Mouse (Mus musculus): Measurements from ENCODE around the gene Fry. TPM values are rescaled to one million over a fixed set of nuclear protein-coding genes. Genes with fewer than 3 reads are reported as not detected.
A peak's percentile ranks its signal among the peaks of the same experiment; 100 is the strongest.

The Fry gene
- polyA plus RNA-seq, 1 experiment from 2014 or later = 3.2 TPM

- DNase-seq (no peak), ATAC-seq (peak; percentile 38; the same call in 1 of the 2 replicates)
- 6% methylated on average over 11 of the region's 11 CpGs for WGBS (ENCODE audit: insufficient replicate concordance)
- Histone ChIP-seq H3K9me3 (ENCODE audit: low read length) (no peaks in the 10 kb centered on the region), H3K9ac (replicated peaks) (peak overlapping the region; percentile 82), H3K4me1 (ENCODE audit: insufficient read depth) (peaks cover 7% of the 10 kb centered on the region; the same call in 1 of the 2 replicates), H3K36me3 (replicated peaks; ENCODE audit: insufficient read depth, low read length) (no peaks in the 10 kb centered on the region), H3K27me3 (ENCODE audit: insufficient read depth, low read length) (no peaks in the 10 kb centered on the region), H3K4me2 (ENCODE audit: low read depth, low read length) (peak overlapping the region; percentile 81), H3K27ac (ENCODE audit: low read depth) (peak overlapping the region; percentile 75), H3K4me3 (ENCODE audit: low read depth, low read length) (peak overlapping the region; percentile 78)
- no peak for TF ChIP-seq EP300 (IDR thresholded peaks at IDR 0.05; ENCODE audit: low read depth)
- no peak for TF ChIP-seq CTCF (IDR thresholded peaks at IDR 0.05; ENCODE audit: low read depth)
Measured at GRCm38 (mm10) chr5:150522867-150523234, 404.4 kb downstream of the Fry start.

GRCm38 (mm10) chr5:150525239-150525638 is 406.8 kb downstream of the Fry start:
- H3K27me3 ChIP-seq (ENCODE audit: insufficient read depth, low read length) = no peaks in the 10 kb centered on the region
- no peak overlapping the region for H3K4me2 ChIP-seq (ENCODE audit: low read depth, low read length)
- no peaks in the 10 kb centered on the region for H3K9me3 ChIP-seq (ENCODE audit: low read length)
- 0 out of 2 replicates have a peak, but pooled peaks cover 3% of the 10 kb centered on the region for H3K36me3 ChIP-seq (replicated peaks; ENCODE audit: insufficient read depth, low read length)
- H3K9ac ChIP-seq (replicated peaks) = no peak overlapping the region
- DNase-seq = no peak
- H3K4me3 ChIP-seq (ENCODE audit: low read depth, low read length) = no peak overlapping the region
- H3K27ac ChIP-seq (ENCODE audit: low read depth) = no peak overlapping the region
- ATAC-seq = no peak
- TF ChIP-seq EP300 (IDR thresholded peaks at IDR 0.05; ENCODE audit: low read depth) = no peak
- TF ChIP-seq CTCF (IDR thresholded peaks at IDR 0.05; ENCODE audit: low read depth) = peak; percentile 25; the same call in 1 of the 2 replicates
- H3K4me1 ChIP-seq (ENCODE audit: insufficient read depth) = peaks cover 7% of the 10 kb centered on the region; the same call in 1 of the 2 replicates
- WGBS (ENCODE audit: insufficient replicate concordance) = 73% methylated on average over 2 of the region's 2 CpGs

- no peaks in the 10 kb centered on the region for H3K27me3 ChIP-seq (ENCODE audit: insufficient read depth, low read length)
- no peak for DNase-seq
- peaks cover 30% of the 10 kb centered on the region for H3K36me3 ChIP-seq (replicated peaks; ENCODE audit: insufficient read depth, low read length)
- no peak overlapping the region for H3K4me3 ChIP-seq (ENCODE audit: low read depth, low read length)
- no peak for ATAC-seq
- H3K4me1 ChIP-seq (ENCODE audit: insufficient read depth) = no peaks in the 10 kb centered on the region
- no peak overlapping the region for H3K27ac ChIP-seq (ENCODE audit: low read depth)
- no peak overlapping the region for H3K4me2 ChIP-seq (ENCODE audit: low read depth, low read length)
- H3K9ac ChIP-seq (replicated peaks) = no peak overlapping the region
- TF ChIP-seq EP300 (IDR thresholded peaks at IDR 0.05; ENCODE audit: low read depth) (no peak), CTCF (IDR thresholded peaks at IDR 0.05; ENCODE audit: low read depth) (no peak)
- 95% methylated on average over 1 of the region's 1 CpGs for WGBS (ENCODE audit: insufficient replicate concordance)
- H3K9me3 ChIP-seq (ENCODE audit: low read length) = no peaks in the 10 kb centered on the region; the same call in 1 of the 2 replicates
Measured at GRCm38 (mm10) chr5:150541302-150541701, 422.9 kb downstream of the Fry start.

GRCm38 (mm10) chr5:150543184-150543583 is 424.7 kb downstream of the Fry start:
- WGBS (ENCODE audit: insufficient replicate concordance) = 79% methylated on average over 2 of the region's 2 CpGs

More at GRCm38 (mm10) chr5:150543184-150543583, 424.7 kb downstream of the Fry start:
- peaks cover 17% of the 10 kb centered on the region for H3K36me3 ChIP-seq (replicated peaks; ENCODE audit: insufficient read depth, low read length)
- TF ChIP-seq EP300 (IDR thresholded peaks at IDR 0.05; ENCODE audit: low read depth) (no peak), CTCF (IDR thresholded peaks at IDR 0.05; ENCODE audit: low read depth) (no peak)
- H3K27me3 ChIP-seq (ENCODE audit: insufficient read depth, low read length) = no peaks in the 10 kb centered on the region
- H3K4me2 ChIP-seq (ENCODE audit: low read depth, low read length) = no peak overlapping the region
- no peak for ATAC-seq
- no peak overlapping the region for H3K4me3 ChIP-seq (ENCODE audit: low read depth, low read length)
- no peak overlapping the region for H3K9ac ChIP-seq (replicated peaks)
- no peaks in the 10 kb centered on the region for H3K4me1 ChIP-seq (ENCODE audit: insufficient read depth)
- H3K9me3 ChIP-seq (ENCODE audit: low read length) = no peaks in the 10 kb centered on the region
- no peak for DNase-seq
- no peak overlapping the region for H3K27ac ChIP-seq (ENCODE audit: low read depth)

Other genes starting within 250 kb of the Fry start
- gene Rxfp2, start 100.0 kb upstream of the Fry start, polyA plus RNA-seq (2015; fragmentation: Nextera tagmentation; extraction: Ambion mirVana) = not detected in 2 replicates